Mouse (Mus musculus): ENCODE data around the gene Sh3bp5. TPM values are rescaled to one million over a fixed set of nuclear protein-coding genes. Genes with fewer than 3 reads are reported as not detected.
A peak's percentile ranks its signal among the peaks of the same experiment; 100 is the strongest.

The Sh3bp5 gene
- total RNA-seq, 2 experiments from 2014 or later, result 8.5 to 11.1 TPM

DNA sequence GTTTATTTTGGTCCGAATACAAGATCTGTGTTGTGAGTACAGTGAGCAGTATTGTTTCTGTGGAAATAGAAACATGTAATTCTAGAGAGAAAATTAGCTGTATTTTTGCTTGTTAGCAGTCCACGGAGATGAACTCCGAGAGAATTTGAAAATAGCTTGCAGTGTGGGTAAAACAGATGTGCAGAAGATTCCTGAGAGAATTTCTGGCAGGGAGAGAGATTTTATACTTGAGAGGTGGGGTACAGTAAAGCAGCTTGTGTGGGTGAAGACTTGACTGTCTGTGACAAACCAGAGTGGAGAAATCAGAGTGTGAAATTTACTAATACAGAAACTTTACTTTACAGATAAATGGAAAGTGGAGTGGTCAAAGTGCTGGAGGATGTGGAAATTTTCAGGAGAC, 66.5 kb downstream of the Sh3bp5 start:
- ATAC-seq (replicated peaks; ENCODE audit: low FRiP score, poor library complexity, severe bottlenecking), result no peak

DNA sequence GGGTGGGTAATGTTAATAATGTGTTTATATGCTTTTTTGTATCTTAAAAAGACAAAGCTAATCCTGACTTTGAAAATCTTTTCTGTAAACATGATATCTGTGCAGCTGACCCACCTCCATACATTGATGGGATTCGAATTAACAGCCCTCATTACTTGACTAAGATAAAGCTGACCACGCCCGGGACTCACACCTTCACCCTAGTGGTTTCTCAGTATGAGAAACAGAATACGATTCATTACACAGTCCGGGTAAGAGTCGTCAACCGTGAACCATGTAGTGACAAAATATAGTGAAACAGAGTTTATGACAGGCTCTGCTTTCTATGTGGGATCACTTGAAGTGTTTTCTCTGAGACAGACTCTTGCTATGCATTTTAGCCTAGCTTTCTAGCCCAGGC, 67.9 kb downstream of the Sh3bp5 start:
- ATAC-seq (replicated peaks; ENCODE audit: low FRiP score, poor library complexity, severe bottlenecking), result no peak

DNA sequence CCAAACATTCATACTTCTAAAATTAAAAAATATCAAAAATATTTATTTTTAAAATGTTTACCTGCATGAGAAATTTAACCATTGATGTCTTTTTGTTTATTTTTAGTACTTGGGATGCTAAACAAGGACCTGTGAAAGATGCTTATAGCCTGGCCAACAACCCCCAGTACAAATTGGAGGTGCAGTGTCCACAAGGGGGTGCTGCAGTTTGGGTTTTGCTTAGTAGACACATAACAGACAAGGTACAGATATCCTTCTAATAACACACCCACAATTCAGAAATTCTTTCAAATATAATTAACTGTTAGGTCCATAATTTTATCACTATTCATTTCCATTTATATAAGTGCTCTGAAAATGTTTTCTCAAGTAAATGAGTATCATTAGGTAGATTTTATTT, 70.5 kb downstream of the Sh3bp5 start:
- no peak; the same call in 1 of the 2 replicates for ATAC-seq (replicated peaks; ENCODE audit: low FRiP score, poor library complexity, severe bottlenecking)

GRCm38 (mm10) chr14:31364589-31364988, 71.3 kb downstream of the Sh3bp5 start:
- ATAC-seq (replicated peaks; ENCODE audit: low FRiP score, poor library complexity, severe bottlenecking), result no peak

- ATAC-seq (replicated peaks; ENCODE audit: low FRiP score, poor library complexity, severe bottlenecking), result no peak
These were observed 73.6 kb downstream of the Sh3bp5 start for GRCm38 (mm10) chr14:31362236-31362635.

GRCm38 (mm10) chr14:31345367-31345766, 90.5 kb downstream of the Sh3bp5 start:
- no peak for ATAC-seq (replicated peaks; ENCODE audit: low FRiP score, poor library complexity, severe bottlenecking)

GRCm38 (mm10) chr14:31343241-31343640, 92.6 kb downstream of the Sh3bp5 start:
- no peak for ATAC-seq (replicated peaks; ENCODE audit: low FRiP score, poor library complexity, severe bottlenecking)

DNA sequence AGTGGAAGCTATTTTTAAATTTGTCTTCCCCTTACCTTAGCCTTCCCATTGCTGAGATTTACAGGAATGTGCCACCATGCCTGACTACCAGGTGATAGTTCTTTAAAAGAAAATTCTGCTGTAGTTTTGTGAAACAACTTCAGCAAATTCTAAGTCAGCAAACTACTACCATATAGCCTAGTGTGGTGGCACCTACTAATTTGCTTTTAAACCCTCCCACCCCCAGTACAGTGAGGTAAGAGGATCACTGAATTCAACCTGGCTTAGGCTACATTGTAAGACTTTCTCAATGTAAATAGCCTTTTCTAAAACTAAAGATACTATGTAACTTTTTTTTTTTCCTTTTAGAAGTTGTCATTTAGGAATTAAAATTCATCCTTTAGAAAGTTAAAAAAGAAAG, 97.9 kb downstream of the Sh3bp5 start:
- ATAC-seq (replicated peaks; ENCODE audit: low FRiP score, poor library complexity, severe bottlenecking), result no peak

- no peak for ATAC-seq (replicated peaks; ENCODE audit: low FRiP score, poor library complexity, severe bottlenecking)
These were observed 98.5 kb downstream of the Sh3bp5 start for GRCm38 (mm10) chr14:31337406-31337805.

DNA sequence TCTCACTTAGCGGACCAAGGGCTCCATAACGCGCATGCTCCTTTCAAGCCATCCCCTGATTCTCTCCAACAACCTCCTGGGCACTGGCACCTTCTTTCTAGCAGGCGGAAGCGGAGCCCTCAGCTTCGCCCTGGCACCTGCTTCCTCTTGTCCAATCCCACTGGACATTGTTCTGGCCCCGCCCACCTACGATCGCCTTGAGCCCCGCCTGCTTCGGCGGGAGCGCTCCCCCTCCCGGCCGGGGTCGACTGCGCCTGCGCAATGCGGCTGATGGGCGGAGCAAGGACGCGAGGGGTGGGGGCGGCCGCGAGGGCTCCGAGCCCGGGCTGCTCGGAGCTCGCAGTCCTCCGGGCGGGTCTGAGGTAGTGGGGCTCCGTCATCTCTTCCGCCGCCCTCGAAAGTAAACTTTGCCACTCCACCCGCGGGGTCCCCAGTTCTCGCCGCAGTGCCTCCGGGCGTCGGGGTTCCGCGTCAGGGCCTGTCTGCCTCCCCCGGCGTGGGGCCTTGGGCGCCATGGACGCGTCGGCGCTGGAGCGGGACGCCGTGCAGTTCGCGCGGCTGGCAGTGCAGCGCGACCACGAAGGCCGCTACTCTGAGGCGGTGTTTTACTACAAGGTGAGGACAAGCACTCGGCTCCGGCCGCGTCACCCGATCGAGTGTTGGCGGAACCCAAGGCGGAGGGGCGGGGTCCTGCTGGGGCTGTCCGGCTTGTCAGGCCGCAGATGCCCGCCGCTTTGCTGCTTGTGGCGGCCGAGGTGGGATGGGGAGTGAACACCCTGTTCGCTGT, 99.3 kb downstream of the Sh3bp5 start, which contains the start of gene Capn7:
Gene Capn7, plus strand, starts transcription at position 270 of the 787 bp plus-strand sequence.
- peak; percentile 98 for ATAC-seq (replicated peaks; ENCODE audit: low FRiP score, poor library complexity, severe bottlenecking)

- no peak for ATAC-seq (replicated peaks; ENCODE audit: low FRiP score, poor library complexity, severe bottlenecking)
These were observed 100.1 kb downstream of the Sh3bp5 start for GRCm38 (mm10) chr14:31335765-31336164.

DNA sequence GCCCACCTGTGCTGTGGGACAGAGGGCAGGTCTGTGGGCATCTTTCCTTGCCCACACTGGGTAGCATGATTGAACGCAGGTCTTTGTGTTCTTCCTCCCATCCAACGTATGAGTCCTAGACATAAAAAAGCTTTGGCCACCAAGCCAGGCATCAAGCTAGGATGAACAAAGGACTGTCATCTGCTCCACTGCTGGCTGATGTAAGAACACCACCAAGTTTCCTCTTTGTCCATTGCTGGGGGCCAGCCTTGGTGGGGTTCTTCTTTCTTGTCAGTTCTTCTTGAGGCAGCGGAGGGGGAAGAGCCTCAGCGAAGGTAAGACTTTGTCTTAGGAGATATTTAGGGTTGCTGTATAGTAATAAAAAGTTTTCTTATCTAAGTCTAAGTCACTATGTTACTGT, 104.9 kb downstream of the Sh3bp5 start:
- ATAC-seq (replicated peaks; ENCODE audit: low FRiP score, poor library complexity, severe bottlenecking), result no peak

DNA sequence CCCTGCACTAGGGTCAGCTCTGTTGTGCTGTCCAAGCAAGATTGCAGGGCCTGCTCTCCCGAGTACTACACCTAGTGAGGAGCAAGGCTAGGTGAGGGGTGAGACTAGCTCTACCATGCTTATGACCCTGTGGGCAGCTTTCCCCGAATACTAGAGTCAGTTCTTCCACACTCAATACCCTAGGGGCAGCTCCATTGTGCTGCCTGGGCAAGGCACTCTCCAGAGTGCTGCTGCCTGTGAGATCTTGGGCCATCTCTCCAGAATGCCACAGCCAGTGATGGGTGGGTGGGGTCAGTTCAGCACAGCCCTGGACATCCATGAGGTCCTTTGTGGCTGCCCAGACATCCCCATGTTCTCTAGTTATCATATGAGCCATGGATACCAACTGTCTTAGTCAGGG, 106.1 kb downstream of the Sh3bp5 start:
- peak; percentile 34; the same call in 1 of the 2 replicates for ATAC-seq (replicated peaks; ENCODE audit: low FRiP score, poor library complexity, severe bottlenecking)

- no peak for ATAC-seq (replicated peaks; ENCODE audit: low FRiP score, poor library complexity, severe bottlenecking)
These were observed 108.2 kb downstream of the Sh3bp5 start for GRCm38 (mm10) chr14:31327681-31328080.

DNA sequence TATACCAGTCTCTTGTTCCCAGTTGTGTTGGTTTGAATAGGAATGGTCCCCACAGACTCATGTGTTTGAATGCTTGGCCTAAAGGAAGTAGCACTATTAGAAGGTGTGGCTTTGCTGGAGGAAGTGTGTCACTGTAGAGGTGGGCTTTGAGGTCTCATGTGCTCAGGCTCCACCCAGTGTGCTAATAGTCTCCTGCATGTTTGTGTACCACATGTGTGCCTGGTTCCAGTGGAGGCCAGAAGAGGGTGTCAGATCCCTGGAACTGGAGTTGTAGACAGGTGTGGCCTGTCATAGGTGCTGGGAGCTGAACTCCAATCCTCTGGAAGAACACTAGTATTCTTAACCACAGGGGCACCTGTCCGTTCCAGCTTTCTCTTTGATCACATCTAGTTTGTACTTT, 108.7 kb downstream of the Sh3bp5 start:
- ATAC-seq (replicated peaks; ENCODE audit: low FRiP score, poor library complexity, severe bottlenecking), result no peak

DNA sequence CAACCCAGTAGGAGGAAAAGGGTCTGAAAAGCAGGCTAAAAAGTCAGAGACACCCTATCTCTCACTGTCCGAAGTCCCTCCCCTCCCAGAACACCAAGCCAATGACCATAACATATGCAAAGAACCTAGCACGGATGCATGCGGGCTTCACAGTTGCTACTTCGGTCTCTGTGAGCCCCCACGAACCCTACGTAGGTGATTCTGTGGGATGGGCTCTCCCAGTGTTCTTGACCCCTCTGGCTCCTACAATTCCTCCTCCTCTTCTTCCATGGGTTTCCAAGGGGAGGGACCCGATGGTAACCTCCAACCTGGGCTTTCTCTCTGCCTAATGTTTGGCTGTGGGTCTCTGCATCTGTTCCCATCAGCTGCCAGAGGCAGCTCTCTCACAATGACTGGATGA, 109.1 kb downstream of the Sh3bp5 start:
- no peak for ATAC-seq (replicated peaks; ENCODE audit: low FRiP score, poor library complexity, severe bottlenecking)

- no peak for ATAC-seq (replicated peaks; ENCODE audit: low FRiP score, poor library complexity, severe bottlenecking)
These were observed 110.3 kb downstream of the Sh3bp5 start for GRCm38 (mm10) chr14:31325551-31325950.

GRCm38 (mm10) chr14:31324851-31325250, 111.0 kb downstream of the Sh3bp5 start:
- 0 out of 2 replicates have a peak, but pooled peaks have one; percentile 59 for ATAC-seq (replicated peaks; ENCODE audit: low FRiP score, poor library complexity, severe bottlenecking)

GRCm38 (mm10) chr14:31323849-31324792, 111.8 kb downstream of the Sh3bp5 start, which contains the start of gene Dnah1:
Gene Dnah1 (minus strand): TSS chr14:31323896.
- ATAC-seq (replicated peaks; ENCODE audit: low FRiP score, poor library complexity, severe bottlenecking), result peak; percentile 61

DNA sequence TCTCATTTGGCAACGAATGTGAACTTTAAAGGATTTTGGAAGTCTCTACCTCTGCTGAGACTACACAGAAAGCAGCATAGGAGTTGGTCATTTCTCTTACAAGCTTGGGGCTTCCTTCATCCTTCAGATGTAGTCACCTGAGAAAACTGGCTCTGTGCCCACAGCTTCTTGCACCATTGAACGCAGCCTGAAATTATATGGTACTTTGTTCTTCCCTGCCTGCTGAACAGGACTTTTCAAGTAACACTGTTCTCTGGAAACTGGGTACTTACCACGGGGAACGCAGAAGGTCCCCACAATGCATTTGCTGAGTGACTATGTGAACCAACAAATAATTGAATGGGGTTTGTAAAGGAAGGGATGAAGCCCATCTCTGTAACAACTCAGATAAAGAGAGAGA, 112.7 kb downstream of the Sh3bp5 start:
- no peak for ATAC-seq (replicated peaks; ENCODE audit: low FRiP score, poor library complexity, severe bottlenecking)

- ATAC-seq (replicated peaks; ENCODE audit: low FRiP score, poor library complexity, severe bottlenecking), result no peak
These were observed 113.7 kb downstream of the Sh3bp5 start for GRCm38 (mm10) chr14:31322191-31322590.
